Mouse (Mus musculus): ENCODE results near the gene Mcrip2. TPM values are rescaled to one million over a fixed set of nuclear protein-coding genes. Genes with fewer than 3 reads are reported as not detected.
A peak's percentile ranks its signal among the peaks of the same experiment; 100 is the strongest.

The Mcrip2 gene
- polyA plus RNA-seq, 1 experiment from 2014 or later = 8.2 TPM

- no peak overlapping the region for H3K4me2 ChIP-seq (ENCODE audit: low read depth)
- DNase-seq (ENCODE audit: low spot score) = no peak
- no peak overlapping the region for H3K27ac ChIP-seq (ENCODE audit: low read depth, low read length)
- no peaks in the 10 kb centered on the region for H3K27me3 ChIP-seq (ENCODE audit: control insufficient read depth, insufficient read depth, low read length)
- WGBS = 93% methylated on average over 14 of the region's 14 CpGs
- no peak for ATAC-seq (ENCODE audit: insufficient read depth, low FRiP score, low TSS enrichment)
- no peak overlapping the region for H3K4me3 ChIP-seq (ENCODE audit: low read depth, low read length)
- no peak overlapping the region for H3K9ac ChIP-seq (ENCODE audit: low read length)
- no peaks in the 10 kb centered on the region for H3K9me3 ChIP-seq (ENCODE audit: control insufficient read depth, low read length)
- H3K4me1 ChIP-seq (ENCODE audit: control insufficient read depth, insufficient read depth, low read length) = peaks cover 20% of the 10 kb centered on the region
- no peaks in the 10 kb centered on the region for H3K36me3 ChIP-seq (ENCODE audit: control insufficient read depth, insufficient read depth, low read length)
Observed at GRCm38 (mm10) chr17:25864311-25864710, 4.3 kb downstream of the Mcrip2 start.

DNA sequence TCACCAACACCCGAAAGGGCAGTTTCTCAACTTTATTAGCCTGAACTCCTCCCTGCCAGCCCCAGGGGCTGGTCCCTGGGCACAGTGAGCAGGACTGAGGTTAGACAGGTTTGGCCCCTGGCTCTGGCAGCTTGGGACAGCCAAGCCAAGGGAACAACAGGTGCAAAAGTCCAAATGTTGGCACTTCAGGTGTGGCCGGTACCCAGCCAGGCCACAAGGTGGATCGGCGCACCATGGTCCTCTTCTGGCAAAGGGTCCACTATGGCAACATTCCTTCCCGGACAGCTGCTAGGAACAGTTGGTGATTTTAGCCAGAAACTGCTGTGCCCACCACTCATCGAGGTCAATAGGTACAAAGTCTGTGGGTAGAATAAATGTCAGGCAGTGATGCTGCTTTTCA lies 4.9 kb downstream of the Mcrip2 start:
- no peak for ATAC-seq (ENCODE audit: insufficient read depth, low FRiP score, low TSS enrichment)

GRCm38 (mm10) chr17:25861704-25862612 lies 6.6 kb downstream of the Mcrip2 start:
- Histone ChIP-seq H3K4me3 (ENCODE audit: low read depth, low read length) (peak overlapping the region; percentile 60), H3K4me2 (ENCODE audit: low read depth) (peak overlapping the region; percentile 88), H3K9me3 (ENCODE audit: control insufficient read depth, low read length) (no peaks in the 10 kb centered on the region), H3K4me1 (ENCODE audit: control insufficient read depth, insufficient read depth, low read length) (peaks cover 11% of the 10 kb centered on the region), H3K27me3 (ENCODE audit: control insufficient read depth, insufficient read depth, low read length) (no peaks in the 10 kb centered on the region), H3K9ac (ENCODE audit: low read length) (peak overlapping the region; percentile 84), H3K27ac (ENCODE audit: low read depth, low read length) (peak overlapping the region; percentile 76), H3K36me3 (ENCODE audit: control insufficient read depth, insufficient read depth, low read length) (no peaks in the 10 kb centered on the region; the same call in 1 of the 2 replicates)
- DNase-seq (ENCODE audit: low spot score) (no peak), ATAC-seq (ENCODE audit: insufficient read depth, low FRiP score, low TSS enrichment) (no peak)
- WGBS = 11% methylated on average over 6 of the region's 6 CpGs

More for the DNA sequence above, 4.9 kb downstream of the Mcrip2 start:
- DNase-seq (ENCODE audit: low spot score) = no peak
- WGBS = 87% methylated on average over 6 of the region's 6 CpGs
- Histone ChIP-seq H3K4me3 (ENCODE audit: low read depth, low read length) (no peak overlapping the region), H3K36me3 (ENCODE audit: control insufficient read depth, insufficient read depth, low read length) (no peaks in the 10 kb centered on the region), H3K9me3 (ENCODE audit: control insufficient read depth, low read length) (no peaks in the 10 kb centered on the region), H3K4me2 (ENCODE audit: low read depth) (no peak overlapping the region), H3K27ac (ENCODE audit: low read depth, low read length) (no peak overlapping the region), H3K27me3 (ENCODE audit: control insufficient read depth, insufficient read depth, low read length) (no peaks in the 10 kb centered on the region), H3K4me1 (ENCODE audit: control insufficient read depth, insufficient read depth, low read length) (peaks cover 18% of the 10 kb centered on the region), H3K9ac (ENCODE audit: low read length) (no peak overlapping the region)

- H3K4me3 ChIP-seq (ENCODE audit: low read depth, low read length) = peak within 1 kb of the TSS; percentile 60
- ATAC-seq (ENCODE audit: insufficient read depth, low FRiP score, low TSS enrichment) (peak; percentile 92), DNase-seq (ENCODE audit: low spot score) (peak; percentile 95)
- no peaks in the 10 kb centered on the region; the same call in 1 of the 2 replicates for H3K36me3 ChIP-seq (ENCODE audit: control insufficient read depth, insufficient read depth, low read length)
- peaks cover 11% of the 10 kb centered on the region for H3K4me1 ChIP-seq (ENCODE audit: control insufficient read depth, insufficient read depth, low read length)
- 4% methylated on average over 65 of the region's 65 CpGs for WGBS
- peak within 1 kb of the TSS; percentile 76 for H3K27ac ChIP-seq (ENCODE audit: low read depth, low read length)
- peak within 1 kb of the TSS; percentile 88 for H3K4me2 ChIP-seq (ENCODE audit: low read depth)
- H3K9me3 ChIP-seq (ENCODE audit: control insufficient read depth, low read length) = no peaks in the 10 kb centered on the region
- peak within 1 kb of the TSS; percentile 84 for H3K9ac ChIP-seq (ENCODE audit: low read length)
- no peaks in the 10 kb centered on the region for H3K27me3 ChIP-seq (ENCODE audit: control insufficient read depth, insufficient read depth, low read length)
Observed at GRCm38 (mm10) chr17:25860832-25861703, 7.5 kb downstream of the Mcrip2 start, which contains the start of gene Wdr90. Gene Wdr90 (minus strand): TSS chr17:25861501.

GRCm38 (mm10) chr17:25860229-25860628 lies 8.3 kb downstream of the Mcrip2 start:
- Histone ChIP-seq H3K9ac (ENCODE audit: low read length) (peak overlapping the region; percentile 84), H3K9me3 (ENCODE audit: control insufficient read depth, low read length) (no peaks in the 10 kb centered on the region), H3K4me2 (ENCODE audit: low read depth) (peak overlapping the region; percentile 88), H3K27me3 (ENCODE audit: control insufficient read depth, insufficient read depth, low read length) (no peaks in the 10 kb centered on the region), H3K36me3 (ENCODE audit: control insufficient read depth, insufficient read depth, low read length) (no peaks in the 10 kb centered on the region; the same call in 1 of the 2 replicates), H3K4me1 (ENCODE audit: control insufficient read depth, insufficient read depth, low read length) (peaks cover 11% of the 10 kb centered on the region), H3K27ac (ENCODE audit: low read depth, low read length) (no peak overlapping the region), H3K4me3 (ENCODE audit: low read depth, low read length) (0 out of 2 replicates have a peak overlapping the region, but pooled peaks have one; percentile 60)
- no peak for DNase-seq (ENCODE audit: low spot score)
- no peak for ATAC-seq (ENCODE audit: insufficient read depth, low FRiP score, low TSS enrichment)
- WGBS = 87% methylated on average over 6 of the region's 6 CpGs

DNA sequence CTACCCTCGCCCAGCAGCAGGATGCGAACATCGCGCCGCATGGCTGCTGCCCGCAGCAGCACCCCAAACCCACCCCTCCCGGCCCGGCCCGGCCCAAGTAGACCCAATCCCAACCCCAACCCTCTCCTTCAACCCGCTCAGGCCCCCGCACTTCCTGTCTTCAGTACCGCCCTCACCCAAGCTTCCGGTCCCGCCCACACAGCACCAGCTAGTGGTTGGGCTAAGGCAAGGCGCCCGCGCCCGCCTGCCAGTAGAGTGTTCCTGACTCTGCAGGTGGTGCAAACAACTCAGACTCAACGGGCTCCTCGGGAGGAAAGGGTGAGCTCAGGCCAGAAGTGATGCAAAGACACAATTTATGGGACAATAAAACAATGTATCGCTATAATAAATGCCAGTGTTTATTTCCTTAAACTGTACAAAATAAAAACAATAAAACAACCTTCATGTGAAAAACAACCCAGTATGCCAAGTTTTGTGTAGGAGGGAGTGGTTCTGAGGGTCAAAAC lies 24.1 kb downstream of the Mcrip2 start, which contains the start of gene Rhot2:
TSS of gene Rhot2 (minus strand) at position 456 of the 506 bp plus-strand sequence.
- DNase-seq (ENCODE audit: low spot score) (peak; percentile 91), ATAC-seq (ENCODE audit: insufficient read depth, low FRiP score, low TSS enrichment) (peak; percentile 92)
- H3K4me3 ChIP-seq (ENCODE audit: low read depth, low read length) = peak within 1 kb of the TSS; percentile 93
- H3K9ac ChIP-seq (ENCODE audit: low read length) = peak within 1 kb of the TSS; percentile 81
- no peaks in the 10 kb centered on the region for H3K9me3 ChIP-seq (ENCODE audit: control insufficient read depth, low read length)
- peak within 1 kb of the TSS; percentile 60 for H3K27ac ChIP-seq (ENCODE audit: low read depth, low read length)
- H3K36me3 ChIP-seq (ENCODE audit: control insufficient read depth, insufficient read depth, low read length) = peaks cover 19% of the 10 kb centered on the region
- peak within 1 kb of the TSS; percentile 89 for H3K4me2 ChIP-seq (ENCODE audit: low read depth)
- WGBS = 1% methylated on average over 18 of the region's 21 CpGs
- no peaks in the 10 kb centered on the region for H3K27me3 ChIP-seq (ENCODE audit: control insufficient read depth, insufficient read depth, low read length)
- peaks cover 8% of the 10 kb centered on the region; the same call in 1 of the 2 replicates for H3K4me1 ChIP-seq (ENCODE audit: control insufficient read depth, insufficient read depth, low read length)

DNA sequence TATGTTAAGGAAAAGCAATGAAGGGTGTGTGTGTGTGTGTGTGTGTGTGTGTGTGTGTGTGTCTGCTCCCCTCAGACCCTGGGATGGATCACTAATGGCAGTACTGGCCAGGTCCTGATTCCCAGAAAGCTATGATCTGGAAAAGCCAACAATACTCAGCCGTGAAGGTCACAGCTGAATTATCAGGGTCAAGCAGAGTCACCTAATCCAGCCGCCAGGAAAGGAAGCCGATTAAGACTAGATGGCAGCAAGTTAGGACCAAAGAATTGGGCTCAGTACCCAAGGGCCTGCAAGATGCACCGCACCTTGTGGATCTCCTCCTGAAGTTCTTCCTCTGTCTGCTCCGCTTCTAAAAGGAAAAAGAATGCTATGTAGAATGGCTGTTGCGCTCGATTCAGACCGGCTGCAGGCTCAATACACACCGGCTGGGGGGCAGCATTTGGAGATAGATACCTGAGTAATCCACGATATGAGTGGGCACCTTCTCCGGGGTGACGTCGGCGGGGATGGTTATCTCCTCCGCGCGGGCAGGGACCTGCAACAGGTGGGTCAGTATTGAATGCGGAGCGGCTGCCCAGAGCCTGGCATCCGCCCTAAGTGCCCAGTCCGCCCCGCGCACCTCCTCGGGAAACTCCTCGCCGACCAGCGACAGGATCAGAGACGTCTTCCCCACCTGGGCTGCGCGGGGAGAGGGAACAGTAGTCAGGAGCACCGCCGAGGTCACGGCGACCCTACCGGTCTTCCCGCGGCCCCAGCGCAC lies 24.7 kb downstream of the Mcrip2 start:
- Histone ChIP-seq H3K4me1 (ENCODE audit: control insufficient read depth, insufficient read depth, low read length) (peaks cover 8% of the 10 kb centered on the region; the same call in 1 of the 2 replicates), H3K27ac (ENCODE audit: low read depth, low read length) (peak overlapping the region; percentile 60), H3K9ac (ENCODE audit: low read length) (peak overlapping the region; percentile 81), H3K9me3 (ENCODE audit: control insufficient read depth, low read length) (no peaks in the 10 kb centered on the region), H3K36me3 (ENCODE audit: control insufficient read depth, insufficient read depth, low read length) (peaks cover 23% of the 10 kb centered on the region), H3K4me2 (ENCODE audit: low read depth) (peak overlapping the region; percentile 89), H3K4me3 (ENCODE audit: low read depth, low read length) (peak overlapping the region; percentile 93), H3K27me3 (ENCODE audit: control insufficient read depth, insufficient read depth, low read length) (no peaks in the 10 kb centered on the region)
- 4% methylated on average over 38 of the region's 38 CpGs for WGBS
- DNase-seq (ENCODE audit: low spot score) (no peak), ATAC-seq (ENCODE audit: insufficient read depth, low FRiP score, low TSS enrichment) (peak; percentile 11; the same call in 1 of the 2 replicates)
